Mouse (Mus musculus) CD4-positive, CD25-positive, alpha-beta regulatory T cell, adult 2 months (primary cell): ENCODE data around the gene Ahcyl2.

Experiments
- DNase-seq: peaks from one replicate; pipeline ENCODE4 v3.0.0-alpha.2; 2012; ENCODE audit warnings: low read depth, low spot score

The Ahcyl2 gene

DNA sequence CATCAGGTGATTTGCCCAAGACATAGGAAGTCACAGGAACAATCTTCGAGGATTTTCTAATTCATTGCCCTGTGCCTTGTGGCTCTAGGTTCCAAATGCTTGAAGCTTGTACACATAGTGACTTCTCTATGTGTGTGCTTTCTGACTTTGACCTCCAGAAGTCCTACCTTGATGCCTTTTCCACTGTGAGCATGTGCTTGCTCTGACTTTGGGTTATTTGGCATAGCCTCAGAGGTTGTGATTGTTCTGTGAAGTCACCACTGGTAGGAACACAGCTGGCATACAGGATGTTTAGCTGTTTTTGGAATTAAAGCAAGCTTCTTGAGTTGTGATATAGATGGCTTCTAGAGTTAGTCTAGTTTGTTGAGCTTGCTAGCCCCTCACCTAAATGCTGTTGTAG lies 82.3 kb downstream of the Ahcyl2 start:
- no peak for DNase-seq

DNA sequence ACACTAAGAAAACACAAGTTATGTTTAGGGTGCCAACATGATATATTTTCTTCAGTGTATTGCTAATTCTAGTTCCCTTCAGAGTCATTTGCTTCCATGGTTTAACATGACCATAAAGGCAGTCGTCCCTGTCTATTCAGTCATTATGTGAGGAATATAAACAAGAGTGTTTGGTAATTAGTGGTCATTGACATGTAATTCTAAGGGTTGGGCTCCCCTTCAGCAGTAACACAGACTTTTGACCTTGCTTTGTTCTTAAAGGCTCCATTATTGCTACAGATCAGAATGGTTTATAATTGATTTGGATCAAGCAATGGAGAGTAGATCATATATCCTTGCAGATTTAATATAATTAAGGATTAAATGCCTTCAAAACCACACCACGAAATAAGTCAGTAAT lies 82.9 kb downstream of the Ahcyl2 start:
- no peak for DNase-seq

GRCm38 (mm10) chr6:29851873-29852272 lies 84.1 kb downstream of the Ahcyl2 start:
- DNase-seq: no peak

DNA sequence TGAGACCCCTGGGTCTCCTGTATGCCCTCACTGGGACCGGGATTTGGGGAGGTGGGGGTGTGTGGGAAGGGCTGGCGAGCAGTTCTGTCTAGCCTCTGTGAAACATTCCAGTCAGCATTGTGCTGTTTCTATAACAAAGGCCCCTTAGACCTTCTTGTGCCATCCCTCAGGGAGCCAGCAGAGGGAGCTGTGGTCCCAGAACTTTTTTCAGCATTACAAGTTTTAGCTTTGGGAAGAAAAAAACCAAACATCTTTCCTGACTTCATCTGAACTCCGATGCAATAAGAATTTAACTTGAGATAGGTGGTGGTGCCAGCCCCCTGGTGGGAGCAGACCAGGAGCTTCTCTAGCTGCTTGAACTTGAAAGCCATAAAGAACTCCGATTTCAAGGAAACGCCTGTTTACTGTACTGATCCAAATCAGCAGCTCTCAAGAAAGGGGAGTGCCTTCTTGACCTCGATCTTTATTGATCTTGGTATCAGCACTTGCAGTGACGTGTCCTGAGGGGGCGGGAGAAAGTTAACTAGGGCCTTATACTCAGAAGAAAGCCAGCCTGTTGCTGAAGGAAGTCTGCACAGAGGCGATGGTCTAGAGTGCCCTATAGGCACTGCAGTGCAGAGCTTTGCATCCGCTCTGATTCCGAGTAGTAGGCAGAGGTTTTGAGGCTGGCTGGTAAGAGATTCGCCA lies 85.5 kb downstream of the Ahcyl2 start:
- DNase-seq: peak; percentile 92

DNA sequence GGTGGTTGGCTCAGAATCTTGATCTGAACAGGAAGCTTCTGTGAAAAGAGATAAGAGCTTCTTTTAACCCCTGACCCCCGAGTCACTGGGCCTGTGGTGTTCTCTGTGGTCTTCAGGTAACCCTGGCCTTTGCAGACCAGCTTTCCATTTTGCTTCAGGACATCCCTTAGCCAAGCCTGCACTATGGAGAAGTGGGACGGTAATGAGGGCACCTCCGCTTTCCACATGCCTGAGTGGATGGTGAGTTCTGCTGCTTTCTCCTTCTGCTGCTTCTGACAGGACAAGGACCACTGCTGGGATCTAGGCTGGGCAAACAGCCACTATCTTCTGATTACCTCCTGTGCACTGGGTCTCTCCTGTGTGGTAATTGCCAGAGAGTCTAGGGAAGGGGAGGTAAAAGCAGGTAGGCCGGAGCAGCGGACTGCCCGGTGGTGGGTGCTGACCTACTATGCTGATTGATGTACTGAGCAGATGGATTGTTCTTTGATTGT lies 86.1 kb downstream of the Ahcyl2 start:
- DNase-seq: no peak

DNA sequence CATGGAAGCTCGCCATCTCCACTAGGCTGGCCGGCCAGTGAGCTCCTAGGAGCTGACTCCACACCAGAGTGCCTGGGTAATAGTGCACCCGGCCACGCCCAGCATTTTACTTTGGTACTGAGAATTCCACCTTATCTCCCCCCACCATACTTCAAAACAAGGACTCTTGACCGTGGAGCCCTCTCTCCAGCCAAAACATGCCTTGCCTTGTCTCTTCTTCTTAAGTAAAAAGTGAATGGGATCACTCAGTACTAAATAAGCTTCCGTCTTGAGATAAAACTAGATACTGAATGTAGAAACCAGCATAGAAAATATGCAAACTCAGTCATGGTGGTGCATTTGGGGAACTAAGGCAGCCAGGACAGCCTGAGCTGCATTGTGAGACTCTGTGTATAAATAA lies 90.8 kb downstream of the Ahcyl2 start:
- no peak for DNase-seq

DNA sequence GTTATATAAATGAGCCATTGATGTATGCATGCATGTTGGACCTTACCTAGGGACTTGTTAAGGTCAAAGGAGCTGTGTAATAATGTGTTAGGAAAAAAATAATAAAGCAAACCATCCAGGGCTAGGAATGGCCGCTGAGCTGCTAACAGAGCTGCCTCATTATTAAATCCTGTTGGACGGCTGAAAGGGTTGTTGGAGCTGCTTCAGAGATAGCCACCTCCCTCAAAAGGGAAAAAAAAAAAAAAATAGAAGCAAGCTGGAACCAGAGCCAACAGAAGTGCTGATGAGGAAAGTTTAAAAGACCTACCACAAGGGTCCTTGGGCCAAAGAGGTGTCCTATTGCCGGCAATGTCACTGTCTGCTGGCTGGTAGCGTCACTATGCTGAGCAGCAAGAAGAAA lies 91.5 kb downstream of the Ahcyl2 start:
- no peak for DNase-seq

- DNase-seq: peak; percentile 88
Observed at GRCm38 (mm10) chr6:29860238-29860637, 92.4 kb downstream of the Ahcyl2 start.

GRCm38 (mm10) chr6:29864926-29865325 lies 97.1 kb downstream of the Ahcyl2 start:
- DNase-seq: no peak

DNA sequence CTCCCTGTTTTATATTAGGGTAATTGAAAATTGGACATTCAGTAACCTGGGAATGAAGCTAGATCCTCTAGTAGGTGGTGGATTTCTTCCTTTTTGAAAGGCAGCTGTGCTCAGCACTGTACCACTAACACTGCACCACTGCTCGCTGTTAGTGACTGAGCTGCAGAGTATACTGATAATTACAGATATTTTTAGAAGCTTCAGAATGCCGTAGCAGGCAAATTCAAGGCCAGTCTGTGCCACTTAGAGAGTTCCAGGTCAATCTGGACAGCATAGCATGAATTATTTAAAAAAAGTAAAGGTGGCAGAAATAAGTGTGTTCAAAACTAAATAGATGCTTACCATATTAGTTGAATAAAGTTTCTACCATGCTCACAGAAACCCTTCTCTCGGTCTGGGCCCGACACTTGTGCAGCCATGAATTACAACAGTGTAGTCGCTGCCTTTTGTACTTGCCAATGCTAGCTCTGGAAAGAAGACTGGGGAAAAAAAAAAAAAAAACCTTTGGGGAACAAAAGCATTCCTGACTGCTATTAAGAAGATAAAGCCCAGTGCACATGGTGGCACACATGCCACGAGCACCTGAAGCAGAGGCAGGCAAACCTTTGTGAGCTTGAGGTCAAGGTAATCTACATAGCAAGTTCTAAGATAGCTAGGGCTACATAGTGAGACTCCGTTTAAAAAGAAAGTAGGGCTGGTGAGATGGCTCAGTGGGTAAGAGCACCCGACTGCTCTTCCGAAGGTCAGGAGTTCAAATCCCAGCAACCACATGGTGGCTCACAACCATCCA lies 99.3 kb downstream of the Ahcyl2 start:
- no peak for DNase-seq

- DNase-seq: no peak
Observed at GRCm38 (mm10) chr6:29868341-29868895, 100.6 kb downstream of the Ahcyl2 start.

GRCm38 (mm10) chr6:29873654-29874053 lies 105.8 kb downstream of the Ahcyl2 start:
- DNase-seq: no peak

- no peak for DNase-seq
Observed at GRCm38 (mm10) chr6:29875576-29875975, 107.8 kb downstream of the Ahcyl2 start.

- DNase-seq: no peak
Observed at GRCm38 (mm10) chr6:29876782-29877181, 109.0 kb downstream of the Ahcyl2 start.

- DNase-seq: no peak
Observed at GRCm38 (mm10) chr6:29879579-29879978, 111.8 kb downstream of the Ahcyl2 start.

GRCm38 (mm10) chr6:29880796-29881195 lies 113.0 kb downstream of the Ahcyl2 start:
- no peak for DNase-seq

GRCm38 (mm10) chr6:29881936-29882335 lies 114.1 kb downstream of the Ahcyl2 start:
- DNase-seq: no peak

- no peak for DNase-seq
Observed at GRCm38 (mm10) chr6:29882870-29883269, 115.1 kb downstream of the Ahcyl2 start.

DNA sequence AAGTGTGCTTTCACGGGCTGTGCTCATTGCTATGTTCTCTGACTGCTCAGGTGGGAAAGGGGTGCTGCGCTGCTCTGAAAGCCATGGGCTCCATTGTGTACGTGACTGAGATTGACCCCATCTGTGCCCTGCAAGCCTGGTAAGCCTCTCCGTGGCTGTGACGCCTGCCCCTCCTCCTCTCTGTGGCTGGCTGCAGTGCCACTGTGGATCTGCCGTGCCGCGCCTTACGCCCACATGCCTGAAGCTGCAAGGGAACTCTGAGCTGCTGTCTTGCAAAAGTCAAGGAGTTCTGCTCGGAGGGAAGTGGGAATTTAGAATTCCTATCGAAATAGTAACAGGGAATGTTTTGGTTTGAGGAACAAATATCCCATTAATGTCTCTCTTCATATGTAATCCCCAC lies 123.3 kb downstream of the Ahcyl2 start:
- no peak for DNase-seq

DNA sequence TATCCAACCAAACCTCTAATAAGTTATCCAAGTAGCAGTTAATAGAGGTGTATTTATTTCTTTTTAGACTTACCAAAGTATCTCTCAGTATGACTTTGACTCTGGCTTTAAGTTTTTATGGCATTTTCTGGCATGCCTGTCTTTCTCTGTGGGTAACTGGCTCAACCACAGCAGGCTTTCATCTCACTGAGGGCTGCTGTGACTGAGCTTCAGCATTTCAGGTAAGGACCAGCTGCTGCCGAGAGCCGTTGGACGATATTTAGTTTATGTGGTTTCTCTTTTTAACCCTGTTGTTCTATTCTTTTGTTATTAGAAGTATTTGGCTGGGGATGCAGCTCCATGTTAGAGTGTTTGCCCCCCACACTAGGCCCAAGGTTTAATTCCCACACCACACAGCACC lies 129.2 kb downstream of the Ahcyl2 start:
- DNase-seq: no peak

- DNase-seq: no peak
Observed at GRCm38 (mm10) chr6:29901450-29901849, 133.6 kb downstream of the Ahcyl2 start.

DNA sequence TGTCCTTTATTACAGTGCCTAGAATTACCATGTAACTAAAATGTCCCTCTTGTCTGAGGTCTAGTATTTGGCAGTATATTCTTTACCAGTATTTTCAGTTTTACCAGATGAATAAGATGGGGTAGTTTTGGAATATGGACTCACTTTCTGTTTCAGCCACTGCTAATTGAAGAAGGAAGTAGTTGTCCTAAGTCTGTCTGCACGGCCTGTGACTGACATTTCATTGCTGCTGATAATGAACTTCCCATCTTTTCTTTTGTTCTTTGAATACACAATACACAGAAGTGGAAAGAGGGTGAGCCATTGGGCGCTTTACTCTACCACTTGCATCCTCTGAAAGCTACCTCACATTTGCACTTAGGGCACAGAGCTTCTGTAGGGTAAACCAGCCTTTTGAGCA lies 134.4 kb downstream of the Ahcyl2 start:
- no peak for DNase-seq
